Mouse (Mus musculus) frontal cortex, adult 2 months (tissue): ENCODE results near the gene H2afx. TPM values are rescaled to one million over a fixed set of nuclear protein-coding genes. Genes with fewer than 3 reads are reported as not detected.

ENCODE experiments used
- DNase-seq, 2 experiments: peaks; one replicate each; pipeline ENCODE4 v3.0.0; 2022; ENCODE audit warnings: low spot score in 1 of 2; ENCODE audit errors: extremely low spot score in 1 of 2
- polyA plus RNA-seq: library from polyadenylated mRNA; depleted of rRNA; stranded (reverse); fragments of >200 nt; gene quantifications from 2 replicates; pipeline ENCODE4 v1.2.3, GENCODE M21; 2012; rRNA removed

The H2afx gene
- polyA plus RNA-seq, 1 experiment: 65.4 TPM

- no peak for DNase-seq
These were observed 43.7 kb downstream of the H2afx start for GRCm38 (mm10) chr9:44378153-44378730.

DNA sequence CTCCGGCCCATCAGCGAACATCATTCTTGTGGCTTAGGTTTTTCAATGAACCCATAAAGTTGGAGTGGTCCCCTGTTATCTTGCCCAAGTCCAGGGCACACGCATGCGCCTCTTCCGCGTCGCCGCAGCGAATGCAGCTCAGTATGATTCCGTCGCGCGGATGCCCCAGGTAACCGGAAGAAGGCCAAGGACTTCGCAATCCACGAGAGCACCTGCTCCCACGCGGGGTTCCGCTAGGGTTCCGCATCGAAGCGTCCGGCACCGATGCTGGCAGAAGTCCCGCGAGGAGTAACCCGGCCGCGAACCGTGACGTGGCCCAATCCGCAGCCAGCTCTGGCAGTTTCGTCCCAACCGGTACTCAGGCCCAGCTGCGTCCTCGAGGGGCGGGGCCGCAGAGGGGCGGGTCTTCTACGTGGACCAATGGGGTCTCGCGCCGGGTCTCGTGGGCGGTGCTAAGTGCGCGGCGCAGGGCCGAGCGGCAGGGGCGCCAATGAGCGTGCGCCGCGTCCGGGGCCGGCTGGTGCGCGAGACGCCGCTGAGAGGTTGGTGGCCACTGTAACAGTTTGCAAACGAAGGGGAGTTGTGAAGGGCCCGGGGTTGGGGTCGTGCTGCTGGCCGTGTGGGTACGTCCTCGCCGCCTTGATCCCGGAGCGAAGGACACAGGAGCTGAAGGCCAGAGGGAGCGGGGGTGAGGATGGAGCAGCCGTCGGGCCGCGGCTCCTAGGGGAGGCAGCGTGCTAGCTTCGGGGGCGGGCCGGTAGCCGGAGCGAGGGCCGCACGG, 44.8 kb downstream of the H2afx start, which contains the start of gene Hyou1:
TSS of gene Hyou1 (plus strand) at position 437 of the 781 bp plus-strand sequence.
- peak; percentile 97 to 99 for DNase-seq

GRCm38 (mm10) chr9:44379862-44380261, 45.4 kb downstream of the H2afx start:
- DNase-seq: no peak

GRCm38 (mm10) chr9:44384596-44384995, 50.1 kb downstream of the H2afx start:
- no peak for DNase-seq

Other genes starting within 250 kb of the H2afx start
- gene Mfrp, start 233.0 kb upstream of the H2afx start, polyA plus RNA-seq: 0.14 and 0.21 TPM in 2 replicates
- gene C1qtnf5, start 227.4 kb upstream of the H2afx start, polyA plus RNA-seq: 31.7 and 39.5 TPM in 2 replicates
- gene Gm49380, start 221.2 kb upstream of the H2afx start, polyA plus RNA-seq: 0.16 and 0.21 TPM in 2 replicates
- 26.9 and 29.0 TPM in 2 replicates for gene Rnf26, start 221.2 kb upstream of the H2afx start, polyA plus RNA-seq
- 16.8 and 17.4 TPM in 2 replicates for gene Mcam, start 200.2 kb upstream of the H2afx start, polyA plus RNA-seq
- 18.6 and 20.5 TPM in 2 replicates for gene Cbl, start 100.6 kb upstream of the H2afx start, polyA plus RNA-seq
- 1.1 TPM in 1 of 2 replicates, not detected in the other for gene Ccdc153, start 94.0 kb upstream of the H2afx start, polyA plus RNA-seq
- gene Pdzd3, start 83.2 kb upstream of the H2afx start, polyA plus RNA-seq: 0.74 and 0.82 TPM in 2 replicates
- 6.7 and 7.0 TPM in 2 replicates for gene Nlrx1, start 66.1 kb upstream of the H2afx start, polyA plus RNA-seq
- 84.5 and 95.1 TPM in 2 replicates for gene Abcg4, start 46.1 kb upstream of the H2afx start, polyA plus RNA-seq
- gene Hinfp, start 29.0 kb upstream of the H2afx start, polyA plus RNA-seq: 32.1 and 32.3 TPM in 2 replicates
- 201 and 202 TPM in 2 replicates for gene C2cd2l, start 14.4 kb upstream of the H2afx start, polyA plus RNA-seq
- 21.1 and 22.9 TPM in 2 replicates for gene Dpagt1, start 8.7 kb upstream of the H2afx start, polyA plus RNA-seq
- gene Hmbs, start 9.5 kb downstream of the H2afx start, polyA plus RNA-seq: 30.3 and 33.4 TPM in 2 replicates
- 44.1 and 47.2 TPM in 2 replicates for gene Vps11, start 27.0 kb downstream of the H2afx start, polyA plus RNA-seq
- 51.3 and 54.5 TPM in 2 replicates for gene Hyou1, start 44.8 kb downstream of the H2afx start, polyA plus RNA-seq
- gene Slc37a4, start 62.2 kb downstream of the H2afx start, polyA plus RNA-seq: 43.3 and 46.9 TPM in 2 replicates
- gene Rps25, start 72.4 kb downstream of the H2afx start, polyA plus RNA-seq: 510 and 649 TPM in 2 replicates
- gene Trappc4, start 72.9 kb downstream of the H2afx start, polyA plus RNA-seq: 86.4 and 86.9 TPM in 2 replicates
- gene Ccdc84, start 83.9 kb downstream of the H2afx start, polyA plus RNA-seq: 53.1 and 56.2 TPM in 2 replicates
- gene Foxr1, start 106.4 kb downstream of the H2afx start, polyA plus RNA-seq: not detected in 2 replicates
- 0.19 TPM in 1 of 2 replicates, not detected in the other for gene Upk2, start 120.3 kb downstream of the H2afx start, polyA plus RNA-seq
- 20.1 and 21.7 TPM in 2 replicates for gene Bcl9l, start 148.1 kb downstream of the H2afx start, polyA plus RNA-seq
- 0.04 TPM in 1 of 2 replicates, not detected in the other for gene Cxcr5, start 227.2 kb downstream of the H2afx start, polyA plus RNA-seq